Mouse (Mus musculus) intestine, postnatal 0 days (tissue): ENCODE measurements around the gene Zfp207. TPM values are rescaled to one million over a fixed set of nuclear protein-coding genes. Genes with fewer than 3 reads are reported as not detected.

Experiments
- ATAC-seq: fragments of 200-750 bp; cut with Nextera tagmentation; 2 replicates; pipeline ENCODE4 v1.8.0; 2017; ENCODE audit warnings: mild to moderate bottlenecking, moderate TSS enrichment, moderate library complexity
- H3K27ac ChIP-seq: fragments of 300-500 bp; sonication (generic); 2 replicates; pipeline ENCODE4 v1.5.1; 2014; ENCODE audit warnings: mild to moderate bottlenecking, low read depth, low read length, moderate library complexity
- H3K27me3 ChIP-seq: fragments of 300-500 bp; sonication (generic); replicated peaks from 2 replicates; pipeline ENCODE4 v1.6.1; 2014; ENCODE audit warnings: low read length, mixed read lengths; ENCODE audit not compliant: control insufficient read depth, insufficient read depth
- H3K36me3 ChIP-seq: fragments of 300-500 bp; sonication (generic); 2 replicates; pipeline ENCODE4 v1.6.1; 2014; ENCODE audit warnings: mild to moderate bottlenecking, moderate library complexity; ENCODE audit not compliant: control insufficient read depth, insufficient read depth
- H3K4me1 ChIP-seq: fragments of 300-500 bp; sonication (generic); replicated peaks from 2 replicates; pipeline ENCODE4 v1.6.1; 2014; ENCODE audit warnings: antibody characterized with exemption, low read length, mixed read lengths; ENCODE audit not compliant: control insufficient read depth, insufficient read depth
- H3K4me2 ChIP-seq: fragments of 300-500 bp; sonication (generic); replicated peaks from 2 replicates; pipeline ENCODE4 v1.6.1; 2014; ENCODE audit warnings: low read depth, mild to moderate bottlenecking, moderate library complexity
- H3K4me3 ChIP-seq: fragments of 300-500 bp; sonication (generic); 2 replicates; pipeline ENCODE4 v1.5.1; 2014; ENCODE audit warnings: low read depth, low read length
- H3K9ac ChIP-seq: fragments of 300-500 bp; sonication (generic); 2 replicates; pipeline ENCODE4 v1.6.1; 2014; ENCODE audit warnings: mild to moderate bottlenecking, low read depth, low read length
- H3K9me3 ChIP-seq: fragments of 300-500 bp; sonication (generic); 2 replicates; pipeline ENCODE4 v1.6.1; 2016; ENCODE audit warnings: mixed run types; ENCODE audit not compliant: control insufficient read depth
- CTCF ChIP-seq: sonication (generic); IDR thresholded peaks from 2 replicates; pipeline ENCODE4 v1.5.1; 2016; ENCODE audit warnings: low read depth, mild to moderate bottlenecking, control low read depth, antibody characterized with exemption, moderate library complexity
- WGBS: fragments of 180-500 bp; shearing (Covaris S2); extraction: QIAGEN DNeasy Blood & Tissue Kit; methylation state at CpG from one replicate; pipeline ENCODE4 v1.1.7; 2014; 5-methylcytosine and 5-hydroxymethylcytosine counted together
- polyA plus RNA-seq: library from polyadenylated mRNA; unstranded; fragments of >200 nt; fragmentation: Nextera tagmentation; extraction: Ambion mirVana; gene quantifications from 2 replicates; pipeline ENCODE4 v1.2.1, GENCODE M21; 2015

Zfp207 gene
- polyA plus RNA-seq, result 109 and 113 TPM in 2 replicates

GRCm38 (mm10) chr11:80383019-80383625 is at the start of gene Zfp207:
Gene Zfp207, plus strand, starts transcription at chr11:80383279.
- H3K27ac ChIP-seq, result peak within 1 kb of the TSS; percentile 96
- 0 out of 2 replicates have a peak, but pooled peaks cover 3% of the 10 kb centered on the region for H3K4me1 ChIP-seq
- peak; percentile 17; the same call in 1 of the 2 replicates for TF ChIP-seq CTCF
- H3K4me2 ChIP-seq, result peak within 1 kb of the TSS; percentile 72
- H3K9me3 ChIP-seq, result no peaks in the 10 kb centered on the region
- peaks cover 13% of the 10 kb centered on the region for H3K36me3 ChIP-seq
- no peaks in the 10 kb centered on the region for H3K27me3 ChIP-seq
- 0% methylated on average over 33 of the region's 33 CpGs for WGBS
- H3K9ac ChIP-seq, result peak within 1 kb of the TSS; percentile 99
- peak within 1 kb of the TSS; percentile 96 for H3K4me3 ChIP-seq
- ATAC-seq, result peak; percentile 94

DNA sequence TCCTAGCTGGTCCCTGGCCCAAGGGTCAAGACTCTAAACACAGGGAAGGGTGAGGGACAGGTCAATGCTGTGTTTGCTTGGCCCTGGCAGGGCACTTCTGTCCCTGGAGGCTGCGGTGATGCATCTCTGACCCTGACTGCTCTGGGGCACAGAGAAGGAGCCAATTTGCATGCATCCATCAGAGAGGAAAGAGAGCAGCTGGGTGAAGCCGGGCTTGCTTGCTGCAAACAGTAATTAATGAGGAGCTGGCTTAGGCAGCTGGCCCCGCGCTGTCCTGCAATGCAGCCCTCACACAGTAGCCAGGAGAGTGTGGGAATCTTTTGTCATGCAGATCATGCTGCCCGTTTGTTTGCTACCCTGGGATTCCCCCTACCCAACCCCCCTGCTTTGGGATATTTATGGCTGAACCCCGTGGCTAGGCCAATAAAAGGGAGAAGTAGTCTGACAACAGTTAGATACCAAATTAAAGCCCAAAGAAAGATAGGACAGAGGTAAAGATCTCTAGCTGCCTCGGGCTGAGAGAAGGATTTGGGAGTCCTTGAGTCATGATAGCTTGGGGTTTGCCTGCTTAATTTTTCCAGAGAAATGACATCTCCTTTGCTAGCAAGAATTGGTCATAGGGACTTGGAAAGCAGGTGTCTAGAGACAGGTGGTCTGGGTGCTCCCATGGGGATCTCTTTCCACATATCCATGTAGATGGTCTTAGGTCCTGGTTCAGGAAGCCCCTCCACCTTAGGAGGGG is 47.3 kb upstream of the Zfp207 start:
- no peak overlapping the region for H3K4me3 ChIP-seq
- no peak overlapping the region for H3K9ac ChIP-seq
- H3K36me3 ChIP-seq, result no peaks in the 10 kb centered on the region
- no peak overlapping the region for H3K4me2 ChIP-seq
- H3K27ac ChIP-seq, result no peak overlapping the region
- no peak for ATAC-seq
- no peak for TF ChIP-seq CTCF
- H3K4me1 ChIP-seq, result no peaks in the 10 kb centered on the region
- no peaks in the 10 kb centered on the region; the same call in 1 of the 2 replicates for H3K27me3 ChIP-seq
- no peaks in the 10 kb centered on the region for H3K9me3 ChIP-seq
- 6% methylated on average over 7 of the region's 7 CpGs for WGBS

GRCm38 (mm10) chr11:80336351-80336730 is 46.7 kb upstream of the Zfp207 start:
- Histone ChIP-seq H3K4me3 (no peak overlapping the region), H3K9ac (no peak overlapping the region), H3K27ac (no peak overlapping the region), H3K4me2 (no peak overlapping the region), H3K36me3 (no peaks in the 10 kb centered on the region), H3K27me3 (no peaks in the 10 kb centered on the region; the same call in 1 of the 2 replicates), H3K4me1 (no peaks in the 10 kb centered on the region), H3K9me3 (no peaks in the 10 kb centered on the region)
- TF ChIP-seq CTCF, result no peak
- 24% methylated on average over 6 of the region's 6 CpGs for WGBS
- no peak for ATAC-seq

DNA sequence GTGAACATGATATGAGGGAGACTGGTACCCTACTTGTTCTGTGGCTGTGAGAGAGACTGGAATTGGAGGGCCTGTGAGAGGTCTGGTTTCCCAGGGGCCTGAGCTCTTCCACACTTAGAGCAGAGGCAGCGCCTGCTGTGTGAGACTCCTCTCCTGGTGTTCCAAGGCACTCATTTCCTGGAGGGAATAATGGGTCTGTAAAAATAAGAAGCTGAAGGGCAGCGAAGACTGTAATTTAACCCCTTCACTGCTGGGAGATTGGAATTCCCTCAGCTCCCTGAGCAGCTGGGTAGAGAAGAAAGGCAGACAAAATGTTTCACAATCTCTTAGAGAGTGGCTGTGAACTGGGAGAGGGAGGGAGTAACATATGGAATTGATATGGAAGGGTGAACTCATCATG is 40.6 kb upstream of the Zfp207 start:
- 19% methylated on average over 2 of the region's 2 CpGs for WGBS
- Histone ChIP-seq H3K9me3 (no peaks in the 10 kb centered on the region), H3K27ac (no peak overlapping the region), H3K27me3 (no peaks in the 10 kb centered on the region), H3K4me2 (no peak overlapping the region), H3K4me3 (no peak overlapping the region), H3K9ac (no peak overlapping the region), H3K36me3 (no peaks in the 10 kb centered on the region), H3K4me1 (no peaks in the 10 kb centered on the region)
- no peak for ATAC-seq
- TF ChIP-seq CTCF, result no peak

- Histone ChIP-seq H3K27ac (no peak overlapping the region), H3K9ac (no peak overlapping the region), H3K4me3 (no peak overlapping the region), H3K9me3 (no peaks in the 10 kb centered on the region), H3K4me2 (no peak overlapping the region), H3K4me1 (no peaks in the 10 kb centered on the region), H3K27me3 (no peaks in the 10 kb centered on the region), H3K36me3 (no peaks in the 10 kb centered on the region)
- TF ChIP-seq CTCF, result peak; percentile 94
- no peak for ATAC-seq
- 73% methylated on average over 5 of the region's 5 CpGs for WGBS
These were observed 31.1 kb upstream of the Zfp207 start for GRCm38 (mm10) chr11:80351832-80352430.

- Histone ChIP-seq H3K4me3 (no peak overlapping the region), H3K9ac (no peak overlapping the region), H3K36me3 (no peaks in the 10 kb centered on the region), H3K4me1 (no peaks in the 10 kb centered on the region), H3K27me3 (no peaks in the 10 kb centered on the region), H3K9me3 (no peaks in the 10 kb centered on the region), H3K27ac (no peak overlapping the region), H3K4me2 (no peak overlapping the region)
- 30% methylated on average over 4 of the region's 4 CpGs for WGBS
- no peak for ATAC-seq
- TF ChIP-seq CTCF, result peak; percentile 54
These were observed 28.2 kb upstream of the Zfp207 start for GRCm38 (mm10) chr11:80354832-80355231.
